Mouse (Mus musculus) embryo, embryonic 11 days (tissue): ENCODE data around the gene Slc35d3.

Source experiments
- DNase-seq: peaks from one replicate; pipeline ENCODE4 v3.0.0-alpha.2; 2015

Slc35d3 gene

DNA sequence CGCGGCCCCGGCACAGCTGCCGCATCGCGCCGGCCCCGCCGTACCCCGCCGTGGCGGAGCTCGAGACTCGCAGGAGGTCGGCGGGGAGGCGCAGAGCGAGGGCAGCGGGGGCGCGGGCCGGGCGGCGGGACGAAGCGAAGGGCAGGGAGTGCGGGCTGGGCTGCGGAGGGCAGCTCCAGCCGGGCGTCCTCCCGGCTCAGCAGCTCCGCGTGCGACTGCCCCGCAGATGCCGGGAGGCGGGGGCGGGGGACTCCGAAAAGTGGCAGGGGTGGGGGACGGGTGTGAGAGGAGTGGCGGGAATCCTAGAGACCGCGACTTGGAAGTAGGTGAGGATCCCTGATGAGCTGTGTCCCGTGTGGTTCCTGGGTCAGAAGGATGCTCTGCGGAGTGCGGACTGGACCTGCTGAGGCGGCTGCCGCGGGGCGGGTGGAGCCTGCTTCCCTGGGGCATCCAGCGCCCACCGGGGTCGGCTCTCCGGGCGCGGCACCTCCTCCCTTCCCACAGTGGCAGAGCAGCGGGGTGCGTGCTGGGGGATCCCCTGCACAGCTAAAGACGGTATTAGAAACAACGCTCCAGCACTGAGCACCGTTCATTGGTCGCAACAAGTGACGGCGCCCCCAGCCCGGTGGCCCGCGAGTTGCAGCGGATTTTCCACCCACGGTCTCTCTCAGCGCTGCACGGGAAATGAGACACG is at the start of gene Slc35d3:
Gene Slc35d3 (minus strand): TSS at position 462 of the 694 bp plus-strand sequence.
- peak; percentile 51 for DNase-seq

DNA sequence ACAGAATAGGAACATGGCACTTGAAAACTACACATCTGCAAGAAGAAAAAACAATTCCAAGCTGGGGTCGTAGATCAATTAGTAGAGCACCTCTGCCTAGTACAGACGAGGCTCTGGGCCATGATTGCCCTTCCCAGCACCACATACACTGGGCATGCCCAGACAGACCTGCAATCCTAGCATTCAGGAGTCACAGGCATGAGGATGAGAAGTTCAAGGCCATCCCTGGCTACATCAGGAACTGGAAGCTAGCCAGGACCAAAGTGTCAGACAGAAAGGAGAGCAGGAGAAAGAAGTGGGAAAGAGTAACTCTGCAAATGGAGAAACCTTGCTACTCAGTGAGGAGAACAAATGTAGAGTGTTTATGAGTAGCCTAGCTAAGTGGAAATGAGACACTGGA is 48.9 kb upstream of the Slc35d3 start:
- DNase-seq = no peak

DNA sequence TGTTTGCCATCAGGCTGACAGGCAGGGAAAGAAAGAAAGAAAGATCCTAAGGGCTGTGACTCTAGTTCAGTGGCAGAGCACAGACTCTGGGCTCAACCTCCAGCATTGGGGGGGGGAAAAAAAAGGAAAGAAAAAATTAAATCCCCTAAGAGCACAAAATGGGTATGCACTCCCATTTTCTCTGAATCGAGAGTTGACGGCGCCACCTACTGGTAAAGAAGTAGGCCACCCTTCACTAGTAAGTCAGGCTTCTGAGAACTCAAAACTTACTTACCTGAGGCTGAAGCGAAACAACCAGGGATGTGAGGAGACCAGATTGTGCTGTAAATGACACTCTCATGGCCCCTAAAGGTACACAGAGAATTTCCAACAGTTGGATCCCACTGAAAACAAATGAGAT is 42.7 kb upstream of the Slc35d3 start:
- DNase-seq = peak; percentile 69

DNA sequence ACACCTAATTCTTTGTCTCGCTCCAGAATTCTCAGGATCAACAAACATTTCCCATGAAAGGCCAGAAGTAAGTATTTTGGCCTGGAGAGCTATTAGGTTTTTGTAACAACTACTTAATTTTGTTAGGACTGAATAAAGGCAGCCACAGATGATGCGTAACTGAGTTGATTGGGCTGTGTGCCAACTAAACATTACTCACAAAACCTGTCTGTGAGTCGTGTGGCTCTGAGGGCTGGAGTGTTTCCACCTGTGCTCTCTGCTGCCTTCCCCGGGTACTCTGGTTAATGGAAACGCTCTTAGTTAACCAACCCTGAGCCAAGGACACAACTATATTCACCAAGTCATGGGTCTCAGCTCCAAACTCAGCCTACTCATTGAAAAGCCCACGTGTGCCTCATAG is 41.9 kb upstream of the Slc35d3 start:
- no peak for DNase-seq

DNA sequence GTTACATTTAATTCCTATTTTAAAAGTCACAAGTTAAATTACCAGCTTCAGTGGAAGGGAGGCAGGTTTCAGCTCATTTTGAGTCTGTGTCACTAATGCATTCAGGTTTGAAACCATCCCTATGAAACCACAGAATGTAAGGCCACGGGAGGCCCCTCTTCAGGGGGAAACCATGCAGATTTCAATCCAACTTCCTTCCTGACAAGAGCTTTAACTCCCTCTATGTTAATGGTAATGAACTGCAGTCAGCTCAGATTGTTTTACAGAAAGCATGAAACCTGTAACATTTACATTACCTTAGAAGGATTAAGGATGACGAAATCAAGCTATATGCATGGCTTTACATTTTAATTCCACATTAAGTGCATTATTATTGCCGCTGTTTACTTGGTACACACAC is 40.4 kb upstream of the Slc35d3 start:
- DNase-seq = no peak

DNA sequence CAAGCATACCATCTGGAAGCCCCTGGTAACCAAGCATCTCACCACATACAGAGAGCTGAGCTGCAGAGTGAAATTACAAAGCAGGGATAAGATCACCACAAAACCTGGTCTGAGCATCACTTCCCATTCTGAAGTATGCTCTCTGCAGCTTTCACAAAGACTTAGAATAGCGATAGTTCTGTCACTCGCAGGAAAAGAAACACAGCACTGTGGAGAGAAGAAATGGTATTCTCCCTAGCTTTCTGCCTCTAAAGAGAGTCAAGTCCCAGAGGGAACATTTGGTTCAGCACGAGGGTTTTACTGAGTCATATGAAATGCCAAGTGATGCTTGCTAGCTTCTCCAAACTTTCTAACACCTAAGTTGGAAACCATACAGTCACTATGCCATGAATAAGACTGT is 38.6 kb upstream of the Slc35d3 start:
- no peak for DNase-seq

DNA sequence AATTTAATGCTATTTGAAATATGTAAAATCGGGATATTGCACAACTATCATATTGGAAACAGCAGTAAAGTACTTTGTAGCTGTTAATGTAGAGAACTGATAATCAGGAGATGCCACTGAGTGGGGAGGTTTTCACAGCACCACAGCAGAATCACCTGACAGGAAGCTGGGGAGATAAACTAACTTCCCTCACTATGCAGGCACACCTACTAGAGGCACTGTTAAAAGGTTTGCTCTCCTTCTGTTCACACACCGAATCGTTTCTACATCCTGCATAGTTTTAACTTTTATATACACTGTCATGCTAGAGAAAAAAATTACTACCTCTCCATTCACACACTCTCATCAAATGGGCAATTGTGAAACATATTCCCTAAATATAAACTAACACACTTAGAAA is 35.0 kb upstream of the Slc35d3 start:
- no peak for DNase-seq

DNA sequence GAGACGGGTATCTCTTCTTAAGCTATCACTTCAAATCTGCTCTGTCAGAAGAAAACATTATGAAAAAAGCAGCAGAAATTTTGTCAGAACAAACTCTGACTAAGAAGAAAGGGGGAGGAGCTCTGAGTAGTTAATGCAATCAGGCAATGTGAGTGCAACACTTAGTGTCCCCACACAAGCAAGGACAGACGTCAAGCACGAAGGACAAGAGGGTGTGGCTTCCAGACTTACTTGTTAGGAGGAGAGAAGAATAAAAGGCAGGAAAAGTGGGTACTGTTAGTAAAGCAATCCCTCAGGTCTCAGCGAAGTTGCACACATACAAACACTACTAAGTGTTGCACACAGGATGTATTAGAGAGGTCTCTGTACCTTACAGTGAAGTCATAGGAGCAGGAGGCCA is 33.1 kb upstream of the Slc35d3 start:
- no peak for DNase-seq

DNA sequence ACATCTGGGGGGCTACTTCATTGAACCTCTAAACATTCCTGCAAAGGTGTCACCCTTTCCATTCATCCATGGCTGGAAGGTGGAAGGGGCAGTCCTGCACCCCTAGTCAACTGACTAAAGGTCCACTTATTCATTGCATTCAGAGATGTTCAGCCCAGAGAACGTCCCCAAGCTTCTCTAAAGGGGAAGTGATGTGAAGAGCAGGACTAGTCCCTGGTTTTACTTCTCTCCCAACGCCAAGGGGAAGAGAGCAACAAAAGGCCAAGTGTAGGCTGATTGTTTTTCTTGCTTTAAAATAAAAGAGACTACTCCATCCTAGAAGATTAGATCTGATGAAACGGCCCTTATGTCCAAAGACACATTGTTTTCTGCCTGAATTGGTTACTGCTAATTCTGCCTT is 29.2 kb upstream of the Slc35d3 start:
- no peak for DNase-seq

DNA sequence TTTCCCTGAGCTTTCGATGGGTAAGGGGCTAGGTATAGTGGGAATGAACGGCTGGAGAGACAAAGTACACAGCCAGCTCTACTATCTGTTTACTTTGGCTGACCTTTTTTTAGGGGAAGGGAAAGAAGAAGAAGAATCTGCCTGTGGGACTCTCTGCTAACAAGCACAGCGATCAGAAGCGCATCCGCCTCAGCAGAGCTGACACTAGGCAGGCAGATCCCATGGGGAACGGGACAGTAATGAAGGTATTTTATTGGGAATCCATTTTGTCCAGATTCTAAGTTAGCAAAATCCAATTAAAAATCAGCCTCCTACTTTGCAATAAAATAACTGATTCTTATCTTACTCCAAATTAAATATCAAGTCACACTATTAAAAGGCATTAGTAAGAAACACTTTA is 27.9 kb upstream of the Slc35d3 start:
- no peak for DNase-seq

DNA sequence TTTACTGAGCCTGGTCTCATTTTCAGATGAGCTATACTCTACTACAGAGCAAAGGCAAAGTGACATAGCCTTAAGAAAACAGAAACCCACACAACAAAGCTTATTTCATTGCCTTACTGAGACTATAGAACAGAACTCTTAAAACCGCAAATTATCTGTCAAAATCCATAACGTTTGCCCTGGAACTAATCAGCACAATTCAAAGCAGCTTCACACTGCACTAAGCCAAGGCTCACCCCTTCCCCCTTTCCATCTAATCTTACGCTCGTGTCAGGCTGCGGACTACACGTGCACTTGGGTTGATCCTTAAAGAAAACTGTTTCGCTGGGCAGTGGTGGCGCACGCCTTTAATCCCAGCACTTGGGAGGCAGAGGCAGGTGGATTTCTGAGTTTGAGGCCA is 26.4 kb upstream of the Slc35d3 start:
- no peak for DNase-seq

DNA sequence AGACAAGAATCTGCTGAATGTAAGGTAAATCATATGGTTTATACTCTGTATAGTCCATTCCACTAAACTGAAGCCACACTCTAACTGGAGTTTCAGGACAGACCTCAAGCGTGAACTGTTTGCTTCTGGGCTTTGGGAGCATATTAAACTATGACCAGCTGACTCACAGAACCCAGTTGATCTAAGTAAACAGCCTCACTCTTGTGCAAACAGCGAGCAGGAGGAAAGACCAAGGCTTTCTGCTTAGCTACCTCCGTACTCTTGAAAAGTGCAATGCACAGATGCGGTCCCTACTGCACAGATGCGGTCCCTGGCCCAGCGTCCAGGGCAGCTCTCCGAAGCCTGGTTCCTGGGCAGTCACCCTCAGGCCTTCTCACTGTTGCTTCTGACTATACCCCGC is 26.0 kb upstream of the Slc35d3 start:
- DNase-seq = no peak

DNA sequence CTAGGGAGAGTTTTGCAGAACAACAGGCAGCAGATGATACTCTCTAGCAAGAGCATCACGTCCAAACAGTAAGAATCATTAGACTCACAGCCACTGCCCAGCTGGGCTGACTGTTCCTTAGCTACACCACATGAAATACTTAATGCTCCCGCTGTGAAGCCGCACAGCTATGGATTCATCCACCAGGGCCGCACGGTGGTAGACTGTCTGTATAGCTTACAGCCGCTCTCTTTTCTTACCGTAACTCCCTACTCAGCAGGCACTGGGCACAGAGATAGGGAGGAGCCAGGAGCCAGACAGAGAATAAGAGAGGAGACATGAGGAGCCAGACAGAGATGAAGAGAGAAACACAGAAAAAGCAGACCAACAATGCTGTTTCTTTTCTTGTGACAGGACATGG is 25.4 kb upstream of the Slc35d3 start:
- DNase-seq = no peak

DNA sequence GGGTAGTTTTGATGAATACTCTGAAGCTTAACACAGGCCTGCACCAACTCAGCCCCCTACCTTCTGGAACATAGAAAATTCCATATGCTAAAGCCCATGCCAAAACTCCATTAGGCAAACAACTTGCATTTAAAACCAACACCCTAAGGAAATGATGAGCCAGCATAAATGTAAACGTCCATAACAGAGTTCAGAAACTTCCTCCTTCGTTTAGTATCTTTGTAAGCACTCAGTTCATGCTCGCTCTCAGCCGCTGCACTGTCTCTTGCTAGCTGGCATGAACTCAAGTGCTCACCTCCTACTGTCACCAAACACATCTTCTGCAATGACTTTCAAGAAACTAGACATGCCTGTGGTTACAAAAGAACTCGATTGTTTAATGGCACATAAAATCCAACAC is 24.1 kb upstream of the Slc35d3 start:
- DNase-seq = no peak

DNA sequence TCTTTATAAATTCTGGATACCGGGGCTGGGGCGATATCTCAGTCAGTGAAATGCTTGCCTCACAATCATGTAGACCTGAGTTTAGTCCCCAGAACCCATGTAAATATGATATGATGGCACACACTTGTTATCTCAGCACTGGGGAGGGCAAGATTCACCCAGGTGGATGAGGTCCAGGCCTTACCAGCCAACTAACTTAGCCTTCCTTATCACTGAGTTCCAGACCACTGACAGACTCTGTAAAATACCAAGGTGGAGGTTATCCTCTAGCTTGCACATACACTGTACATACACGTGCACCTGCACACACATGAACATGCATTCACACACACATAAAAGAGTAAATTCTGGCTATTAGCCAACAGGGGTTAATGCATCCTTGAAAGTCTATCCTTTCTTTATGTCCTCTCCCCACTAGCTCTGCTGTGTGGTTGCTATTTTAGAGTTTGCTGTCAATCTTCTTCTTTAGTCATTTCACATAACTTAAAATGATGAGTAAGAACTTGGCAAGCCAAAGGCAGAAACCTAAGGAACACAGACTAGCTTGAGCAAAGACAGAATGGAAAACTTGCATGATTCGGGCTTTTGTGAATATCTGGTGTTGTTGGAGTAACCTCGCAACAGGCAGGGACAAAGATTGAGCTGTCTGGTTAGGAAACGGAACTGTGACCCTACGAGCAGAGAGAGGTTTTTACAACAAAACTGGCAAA is 4.5 kb upstream of the Slc35d3 start:
- DNase-seq = no peak

DNA sequence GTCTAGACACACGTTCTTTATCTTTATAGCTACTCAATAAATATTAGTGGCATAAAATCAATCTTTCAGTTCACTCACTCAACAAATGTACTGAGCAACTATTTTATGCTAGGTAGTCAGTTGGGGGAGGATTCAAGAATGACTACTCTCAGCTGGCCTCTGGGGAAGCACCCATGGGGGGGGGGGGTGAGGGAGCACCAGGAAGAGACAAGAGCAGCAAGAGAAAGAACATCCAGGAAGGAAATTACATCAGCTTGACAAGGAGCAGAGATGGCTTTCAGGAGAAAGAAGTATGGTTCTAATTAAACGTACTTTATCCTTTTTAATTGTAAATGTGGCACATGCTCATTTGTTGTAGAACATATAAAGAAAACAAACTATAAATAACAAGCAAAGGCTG is 2.4 kb upstream of the Slc35d3 start:
- no peak for DNase-seq

DNA sequence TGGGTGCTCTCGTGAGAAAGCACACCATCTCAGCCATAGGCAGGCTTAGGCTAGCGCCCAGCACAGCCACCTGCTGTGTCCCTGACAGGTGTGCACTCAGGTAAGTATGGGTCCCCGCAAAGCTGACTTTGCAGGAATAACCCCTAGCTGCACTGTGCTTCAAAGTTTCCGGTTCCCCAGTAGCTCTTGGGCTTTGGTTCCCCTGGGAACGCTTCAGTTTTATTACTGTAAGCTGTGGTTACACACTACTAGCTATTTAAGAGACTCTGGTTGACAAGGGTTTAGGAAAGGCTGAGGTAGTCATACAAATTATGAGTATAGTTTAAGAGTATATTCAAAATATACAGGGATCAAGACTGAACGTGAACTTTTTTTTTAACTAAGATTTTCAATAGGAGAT is 1.5 kb upstream of the Slc35d3 start:
- DNase-seq = no peak

DNA sequence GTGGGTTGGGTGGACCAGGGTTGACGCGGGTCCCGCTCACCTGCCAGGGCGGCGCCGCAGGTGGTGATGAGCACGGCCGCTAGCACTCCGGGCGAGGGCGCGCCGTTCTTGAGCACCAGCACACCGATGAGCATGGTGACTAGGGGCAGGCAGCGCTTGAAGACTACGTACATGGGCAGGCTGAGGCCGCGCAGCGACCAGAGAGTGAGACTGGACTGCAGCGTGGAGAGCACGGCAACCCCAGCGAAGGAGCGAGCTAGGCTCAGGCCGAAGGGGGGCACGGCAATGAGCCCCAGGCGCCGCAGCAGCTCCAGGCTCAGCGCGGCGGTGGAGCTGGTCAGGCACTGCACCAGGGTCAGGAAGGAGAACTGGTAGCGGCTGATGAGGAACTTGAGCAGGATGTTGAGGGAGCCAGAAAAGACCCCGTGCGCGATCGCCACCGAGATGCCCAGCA is 688 bp downstream of the Slc35d3 start:
- DNase-seq = peak; percentile 66

DNA sequence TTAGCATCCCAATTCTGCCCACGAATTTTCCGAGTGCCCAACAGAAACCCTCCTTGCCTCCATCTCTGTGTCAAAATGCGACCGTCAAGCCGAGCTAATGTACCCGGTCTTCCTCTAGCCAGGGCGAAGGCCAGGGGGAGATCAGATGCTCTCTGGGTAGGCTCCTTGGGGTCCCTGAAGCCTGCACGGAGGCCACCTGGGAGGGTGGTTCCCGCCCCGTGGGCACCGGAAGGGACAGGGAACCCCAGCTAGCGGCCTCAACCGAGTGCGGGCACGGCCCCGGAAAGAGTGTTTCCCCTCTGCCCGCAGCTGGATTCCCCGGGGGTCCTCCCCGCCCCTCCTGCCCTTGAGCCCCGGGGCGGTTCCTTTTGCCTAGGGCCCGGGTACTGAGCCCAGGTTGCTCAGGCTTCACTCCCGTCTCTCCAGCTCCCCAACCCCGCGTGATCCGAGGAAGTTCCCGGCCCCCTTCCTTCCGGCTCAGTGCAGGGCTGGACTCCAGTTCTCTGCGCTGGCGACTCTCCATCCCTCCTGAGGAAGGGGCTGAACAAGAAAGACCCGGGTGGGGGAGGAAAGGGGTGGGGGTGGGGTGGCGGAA is 1.4 kb downstream of the Slc35d3 start:
- DNase-seq = peak; percentile 56

DNA sequence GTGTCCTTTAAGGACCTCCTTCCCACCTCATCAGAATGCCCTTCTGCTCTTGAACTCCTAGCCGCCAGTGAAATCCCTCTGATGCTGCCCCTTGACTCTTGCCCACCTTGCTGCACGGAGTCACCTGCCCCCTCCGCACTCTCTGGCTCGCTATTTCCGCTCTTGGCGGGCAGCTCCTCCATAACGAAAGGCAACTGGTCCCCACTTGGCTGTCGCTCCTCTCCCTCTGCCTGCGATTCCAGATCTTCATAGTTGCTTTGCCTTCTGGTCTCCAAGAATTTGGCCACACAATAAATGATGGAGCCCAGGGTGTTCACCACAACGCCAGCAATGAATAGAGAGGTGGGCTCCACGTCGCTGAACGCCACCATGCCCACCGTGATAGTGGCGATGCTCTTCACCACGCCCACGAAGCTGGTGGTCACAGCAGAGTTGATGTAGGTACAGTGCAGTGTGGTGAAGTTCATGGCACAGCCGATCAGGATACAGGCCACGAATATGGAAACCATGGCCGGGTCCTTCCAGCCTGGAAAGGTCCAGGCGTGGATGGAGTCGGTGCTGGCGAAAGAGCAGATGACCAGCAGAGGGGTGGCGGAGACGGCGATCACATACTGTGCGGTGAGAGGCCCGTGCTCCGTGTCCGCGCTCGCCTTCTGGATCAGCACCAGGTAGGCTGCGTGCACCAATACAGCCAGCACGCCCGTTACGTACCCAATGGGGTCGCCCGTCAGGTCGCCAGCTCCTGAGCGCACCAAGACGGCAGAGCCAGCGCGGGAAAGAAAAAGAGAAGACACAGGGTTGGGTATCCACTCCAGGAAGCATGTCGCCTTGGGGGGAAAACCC is 2.1 kb downstream of the Slc35d3 start:
- DNase-seq = peak; percentile 29

DNA sequence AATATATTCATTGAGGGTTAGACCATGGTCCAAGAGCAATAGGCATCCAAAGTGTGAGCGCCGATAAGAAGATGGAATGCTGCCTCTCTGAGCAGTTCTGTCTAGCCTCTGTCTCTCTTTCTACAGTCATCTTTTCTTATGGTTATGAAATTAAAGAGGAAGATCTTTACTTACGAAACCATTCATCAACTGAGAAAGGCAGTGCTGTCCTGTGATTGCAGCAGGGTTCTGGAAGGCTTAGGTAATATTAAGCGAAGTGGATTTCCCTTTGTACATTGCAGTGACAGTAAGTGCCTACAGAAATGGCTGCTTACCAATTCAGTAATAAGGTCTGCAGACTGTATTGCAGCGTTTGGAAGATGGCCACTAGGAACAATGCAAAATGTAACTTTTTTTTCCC is 11.4 kb downstream of the Slc35d3 start:
- no peak for DNase-seq

DNA sequence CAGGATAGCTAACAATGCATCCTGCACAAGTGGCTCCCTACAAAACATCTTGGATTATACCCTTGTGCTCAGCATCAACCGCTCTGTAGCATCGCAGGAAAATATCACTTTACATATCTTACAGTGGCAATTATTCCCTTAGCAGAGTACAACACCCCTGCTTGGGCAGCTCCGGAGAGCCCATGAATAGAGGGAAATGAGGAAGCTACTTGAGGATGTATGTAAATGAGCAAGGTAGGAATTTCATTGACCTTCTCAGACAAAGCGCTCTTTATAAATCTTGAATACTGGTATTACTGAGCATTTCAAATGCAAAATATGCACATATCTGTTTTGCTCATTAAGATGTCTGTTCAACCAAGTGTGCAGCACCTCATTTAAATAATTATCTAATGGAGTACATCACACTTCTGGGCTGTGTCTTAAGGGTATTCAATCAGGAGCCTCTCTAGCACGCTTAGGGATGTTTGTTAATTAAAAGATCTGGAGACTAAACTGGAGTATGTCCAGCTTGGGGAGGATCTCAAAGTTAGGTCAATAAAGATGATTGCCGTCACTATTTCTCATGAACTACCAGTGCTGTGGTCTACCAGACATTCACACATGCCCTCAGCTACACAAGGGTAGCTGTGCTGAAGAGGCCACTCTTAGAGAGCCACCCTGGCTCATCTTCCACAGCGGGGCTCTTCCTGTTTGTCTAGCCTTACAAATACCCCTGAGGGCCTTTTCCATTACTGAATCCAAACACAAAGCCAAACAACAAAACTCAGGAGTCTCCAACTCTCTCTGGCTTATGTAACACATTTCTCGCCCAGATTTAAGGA is 15.2 kb downstream of the Slc35d3 start:
- DNase-seq = no peak

DNA sequence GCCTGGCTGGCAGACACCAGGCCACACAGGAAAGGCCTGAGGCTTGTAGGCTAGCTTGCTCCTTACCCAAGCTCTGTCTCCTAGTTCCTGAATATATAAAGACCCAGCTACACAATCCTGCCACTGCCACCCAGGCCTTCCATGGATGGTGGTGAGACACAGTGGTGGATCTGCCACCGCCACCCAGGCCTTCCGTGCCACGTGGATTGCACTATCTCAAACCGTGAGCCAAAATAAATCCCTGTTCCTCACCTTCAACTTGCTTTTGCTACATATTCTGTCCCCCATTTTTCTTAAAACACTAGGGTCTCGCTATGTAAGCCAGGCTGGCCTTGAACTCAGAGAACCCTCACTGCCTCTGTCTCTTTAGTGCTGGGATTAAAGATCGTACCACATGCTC is 17.0 kb downstream of the Slc35d3 start:
- DNase-seq = no peak
